9 mouse cellular contexts compared by ENCODE assay signal in the genomic region with DNA sequence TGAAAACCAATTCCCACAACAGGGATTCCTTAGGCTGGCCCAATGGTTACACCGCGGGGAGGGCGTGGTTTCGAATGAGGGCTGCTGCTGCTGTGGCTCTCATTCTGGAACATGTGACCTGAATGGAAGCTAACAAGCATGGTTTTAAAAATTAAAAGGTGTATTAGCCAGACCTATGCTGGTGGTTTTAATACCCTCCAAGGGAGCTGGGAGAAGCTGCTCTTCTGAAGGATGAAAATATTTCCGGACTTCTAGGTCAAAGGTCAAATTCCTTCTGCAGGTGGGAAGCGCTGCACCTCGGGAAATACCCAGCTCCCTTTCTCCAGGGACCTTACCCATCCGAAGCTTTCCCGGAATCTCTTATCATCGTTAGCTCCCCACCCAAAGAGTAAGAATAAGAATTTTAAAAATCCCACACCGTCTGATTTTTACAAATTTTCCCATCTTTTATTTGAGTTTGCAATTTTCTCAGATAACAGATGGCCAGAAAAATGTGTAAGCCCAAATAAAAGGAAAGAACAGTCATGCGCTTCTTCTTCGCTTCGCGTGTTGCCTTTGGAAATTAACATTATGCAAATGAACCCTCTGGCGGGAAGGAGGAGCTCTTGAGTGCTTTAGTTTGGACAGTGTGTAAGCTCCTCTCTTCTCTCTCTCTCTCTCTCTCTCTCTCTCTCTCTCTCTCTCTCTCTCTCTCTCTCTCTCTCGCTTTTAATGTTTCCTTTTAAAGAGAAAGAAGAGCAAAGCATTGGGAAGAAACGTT.
DNase-seq lines count a peak whose midpoint lies in the region; ATAC-seq and TF ChIP-seq lines count a peak whose summit lies in the region.
"Had no signal": no experiment of that assay in that cellular context is flagged by ENCODE, and none has a peak within 500 bp of the region (broad histone marks: within the 10 kb centered on the region; RNA-seq: fewer than 3 reads in every experiment).

No protein-coding gene starts in this region.

- peak overlapping the region; percentile 49; the same call in 1 of the 2 replicates for H3K27ac ChIP-seq in heart, embryonic 10.5 days
- no peak overlapping the region for H3K27ac ChIP-seq in forebrain, embryonic 11.5 days (ENCODE audit: low read depth, low read length)
- peak overlapping the region; percentile 98 for H3K27ac ChIP-seq in stomach, postnatal 0 days (replicated peaks)

- no peak for TF ChIP-seq CTCF in E14TG2a.4 (conservative IDR thresholded peaks at IDR 0.05; ENCODE audit: low read length)
- TF ChIP-seq CTCF in stomach, postnatal 0 days (IDR thresholded peaks at IDR 0.05; ENCODE audit: low read depth), result peak; percentile 30

- intact Hi-C loops in heart, postnatal 36 days (cut with DNase I), result loop anchor here (2.0 kb wide), 1 partner anchor 23 kb away; no protein-coding TSS in a partner anchor

- 0 out of 2 replicates have a peak overlapping the region, but pooled peaks have one; percentile 11 for H3K4me2 ChIP-seq in forebrain, embryonic 11.5 days (ENCODE audit: low read depth, low read length, severe bottlenecking)
- peak overlapping the region; percentile 18; the same call in 1 of the 2 replicates for H3K4me2 ChIP-seq in stomach, postnatal 0 days (replicated peaks; ENCODE audit: low read depth)

- TF ChIP-seq EP300 in stomach, postnatal 0 days (optimal IDR thresholded peaks at IDR 0.05), result no peak

- DNase-seq in heart, embryonic 10.5 days (ENCODE audit: low spot score), result no peak
- DNase-seq in heart, postnatal 36 days, result no peak
- no peak for DNase-seq in forebrain, embryonic 11.5 days (ENCODE audit: low spot score)
- peak; percentile 47 for DNase-seq in kidney, postnatal 10 days
- no peak for DNase-seq in stomach, postnatal 0 days (ENCODE audit: low spot score)
- no peak for DNase-seq in spleen, adult 18-20 months
- DNase-seq in liver, result no peak

- no peaks in the 10 kb centered on the region for H3K9me3 ChIP-seq in heart, embryonic 10.5 days
- H3K9me3 ChIP-seq in E14TG2a.4 (ENCODE audit: low read length), result no peaks in the 10 kb centered on the region
- H3K9me3 ChIP-seq in forebrain, embryonic 11.5 days (ENCODE audit: control insufficient read depth, low read length), result no peaks in the 10 kb centered on the region
- no peaks in the 10 kb centered on the region for H3K9me3 ChIP-seq in stomach, postnatal 0 days (ENCODE audit: control insufficient read depth, low read length)

- H3K4me1 ChIP-seq in heart, embryonic 10.5 days, result peaks cover 62% of the 10 kb centered on the region
- peaks cover 35% of the 10 kb centered on the region for H3K4me1 ChIP-seq in E14TG2a.4 (replicated peaks; ENCODE audit: low read depth, low read length)
- H3K4me1 ChIP-seq in forebrain, embryonic 11.5 days (replicated peaks; ENCODE audit: control insufficient read depth, insufficient read depth, low read length), result 0 out of 2 replicates have a peak, but pooled peaks cover 2% of the 10 kb centered on the region
- H3K4me1 ChIP-seq in stomach, postnatal 0 days (replicated peaks; ENCODE audit: control insufficient read depth, insufficient read depth), result peaks cover 24% of the 10 kb centered on the region

- ATAC-seq in forebrain, embryonic 11.5 days (replicated peaks; ENCODE audit: low FRiP score), result no peak
- ATAC-seq in stomach, postnatal 0 days (ENCODE audit: low FRiP score, low TSS enrichment), result no peak

- no peak overlapping the region for H3K9ac ChIP-seq in forebrain, embryonic 11.5 days (ENCODE audit: low read length)
- H3K9ac ChIP-seq in stomach, postnatal 0 days (ENCODE audit: low read length), result no peak overlapping the region

- no peak overlapping the region for H3K4me3 ChIP-seq in heart, embryonic 10.5 days
- peak overlapping the region; percentile 35 for H3K4me3 ChIP-seq in E14TG2a.4 (replicated peaks; ENCODE audit: low read length)
- H3K4me3 ChIP-seq in forebrain, embryonic 11.5 days (ENCODE audit: low read depth, low read length), result no peak overlapping the region
- H3K4me3 ChIP-seq in stomach, postnatal 0 days (ENCODE audit: low read depth, low read length), result no peak overlapping the region

- H3K36me3 ChIP-seq in heart, embryonic 10.5 days, result 0 out of 2 replicates have a peak, but pooled peaks cover 3% of the 10 kb centered on the region
- no peaks in the 10 kb centered on the region for H3K36me3 ChIP-seq in E14TG2a.4 (ENCODE audit: insufficient read depth, low read length)
- no peaks in the 10 kb centered on the region for H3K36me3 ChIP-seq in forebrain, embryonic 11.5 days (ENCODE audit: control insufficient read depth, insufficient read depth, low read length)
- H3K36me3 ChIP-seq in stomach, postnatal 0 days (ENCODE audit: control insufficient read depth, insufficient read depth, low read length), result no peaks in the 10 kb centered on the region
- H3K36me3 ChIP-seq: G1E had no signal

- 36% methylated on average over 18 of the region's 18 CpGs for WGBS in heart, embryonic 10.5 days
- 35% methylated on average over 18 of the region's 18 CpGs for WGBS in forebrain, embryonic 11.5 days
- 22% methylated on average over 17 of the region's 18 CpGs for WGBS in stomach, postnatal 0 days

- H3K27me3 ChIP-seq in heart, embryonic 10.5 days (ENCODE audit: insufficient read depth, poor library complexity, severe bottlenecking), result no peaks in the 10 kb centered on the region
- peaks cover 10% of the 10 kb centered on the region for H3K27me3 ChIP-seq in E14TG2a.4 (ENCODE audit: insufficient read depth, low read length)
- H3K27me3 ChIP-seq in forebrain, embryonic 11.5 days (ENCODE audit: control insufficient read depth, insufficient read depth, low read length), result no peaks in the 10 kb centered on the region
- H3K27me3 ChIP-seq in stomach, postnatal 0 days (ENCODE audit: control insufficient read depth, insufficient read depth, low read length), result no peaks in the 10 kb centered on the region
